Mouse (Mus musculus): ENCODE results near the gene Pde9a. TPM values are rescaled to one million over a fixed set of nuclear protein-coding genes. Genes with fewer than 3 reads are reported as not detected.
A peak's percentile ranks its signal among the peaks of the same experiment; 100 is the strongest.

Pde9a gene
- polyA plus RNA-seq, 1 experiment = 0.15 TPM

- no peak for TF ChIP-seq USF1 (IDR thresholded peaks at IDR 0.05; ENCODE audit: low read depth)
- no peak for TF ChIP-seq FOSL1 (IDR thresholded peaks at IDR 0.05; ENCODE audit: insufficient read depth, low read length, poor library complexity, severe bottlenecking)
- no peak for TF ChIP-seq MYOD1 (IDR thresholded peaks at IDR 0.05; ENCODE audit: control insufficient read depth, insufficient read length, low read depth)
- TF ChIP-seq CEBPB (IDR thresholded peaks at IDR 0.05; ENCODE audit: low read depth) = no peak
- no peak for TF ChIP-seq MAX (IDR thresholded peaks at IDR 0.05)
- TF ChIP-seq MYOG (IDR thresholded peaks at IDR 0.05; ENCODE audit: control insufficient read depth, extremely low read depth, insufficient read length) = no peak
- no peak for TF ChIP-seq CTCF (IDR thresholded peaks at IDR 0.05; ENCODE audit: control insufficient read depth, insufficient read depth, insufficient read length)
- peaks cover 13% of the 10 kb centered on the region for H3K27me3 ChIP-seq (ENCODE audit: control insufficient read depth, insufficient read depth, insufficient read length)
- H3K36me3 ChIP-seq (ENCODE audit: control insufficient read depth, insufficient read depth) = no peaks in the 10 kb centered on the region
- H3K79me3 ChIP-seq (ENCODE audit: low read depth) = no peaks in the 10 kb centered on the region
- no peak overlapping the region for H3ac ChIP-seq (ENCODE audit: control insufficient read depth, insufficient read length, low read depth)
- no peak overlapping the region for H3K4me3 ChIP-seq (ENCODE audit: insufficient read depth, poor library complexity, severe bottlenecking)
- H3K79me2 ChIP-seq (ENCODE audit: control insufficient read depth, insufficient read depth) = no peaks in the 10 kb centered on the region
These were observed 67.5 kb downstream of the Pde9a start for GRCm38 (mm10) chr17:31453476-31453875.

- no peaks in the 10 kb centered on the region for H3K36me3 ChIP-seq (ENCODE audit: control insufficient read depth, insufficient read depth)
- H3K27me3 ChIP-seq (ENCODE audit: control insufficient read depth, insufficient read depth, insufficient read length) = peaks cover 13% of the 10 kb centered on the region
- no peak overlapping the region for H3ac ChIP-seq (ENCODE audit: control insufficient read depth, insufficient read length, low read depth)
- H3K4me3 ChIP-seq (ENCODE audit: insufficient read depth, poor library complexity, severe bottlenecking) = no peak overlapping the region
- H3K79me2 ChIP-seq (ENCODE audit: control insufficient read depth, insufficient read depth) = no peaks in the 10 kb centered on the region
- no peaks in the 10 kb centered on the region for H3K79me3 ChIP-seq (ENCODE audit: low read depth)
- TF ChIP-seq CEBPB (IDR thresholded peaks at IDR 0.05; ENCODE audit: low read depth) (no peak), MAX (IDR thresholded peaks at IDR 0.05) (no peak), MYOG (IDR thresholded peaks at IDR 0.05; ENCODE audit: control insufficient read depth, extremely low read depth, insufficient read length) (no peak), FOSL1 (IDR thresholded peaks at IDR 0.05; ENCODE audit: insufficient read depth, low read length, poor library complexity, severe bottlenecking) (no peak), USF1 (IDR thresholded peaks at IDR 0.05; ENCODE audit: low read depth) (no peak), CTCF (IDR thresholded peaks at IDR 0.05; ENCODE audit: control insufficient read depth, insufficient read depth, insufficient read length) (no peak), MYOD1 (IDR thresholded peaks at IDR 0.05; ENCODE audit: control insufficient read depth, insufficient read length, low read depth) (no peak)
These were observed 68.0 kb downstream of the Pde9a start for GRCm38 (mm10) chr17:31454056-31454455.

GRCm38 (mm10) chr17:31456723-31457567, 70.9 kb downstream of the Pde9a start:
- H3K36me3 ChIP-seq (ENCODE audit: control insufficient read depth, insufficient read depth) = no peaks in the 10 kb centered on the region
- no peak overlapping the region for H3ac ChIP-seq (ENCODE audit: control insufficient read depth, insufficient read length, low read depth)
- peaks cover 18% of the 10 kb centered on the region for H3K27me3 ChIP-seq (ENCODE audit: control insufficient read depth, insufficient read depth, insufficient read length)
- H3K4me3 ChIP-seq (ENCODE audit: insufficient read depth, poor library complexity, severe bottlenecking) = no peak overlapping the region
- peak; percentile 92 for TF ChIP-seq USF1 (IDR thresholded peaks at IDR 0.05; ENCODE audit: low read depth)
- no peak for TF ChIP-seq MYOG (IDR thresholded peaks at IDR 0.05; ENCODE audit: control insufficient read depth, extremely low read depth, insufficient read length)
- H3K79me2 ChIP-seq (ENCODE audit: control insufficient read depth, insufficient read depth) = no peaks in the 10 kb centered on the region
- no peaks in the 10 kb centered on the region for H3K79me3 ChIP-seq (ENCODE audit: low read depth)

GRCm38 (mm10) chr17:31460416-31460815, 74.4 kb downstream of the Pde9a start:
- Histone ChIP-seq H3K4me3 (ENCODE audit: insufficient read depth, poor library complexity, severe bottlenecking) (no peak overlapping the region), H3K79me3 (ENCODE audit: low read depth) (no peaks in the 10 kb centered on the region), H3K79me2 (ENCODE audit: control insufficient read depth, insufficient read depth) (no peaks in the 10 kb centered on the region), H3K36me3 (ENCODE audit: control insufficient read depth, insufficient read depth) (no peaks in the 10 kb centered on the region), H3K27me3 (ENCODE audit: control insufficient read depth, insufficient read depth, insufficient read length) (peaks cover 18% of the 10 kb centered on the region), H3ac (ENCODE audit: control insufficient read depth, insufficient read length, low read depth) (no peak overlapping the region)
- TF ChIP-seq MYOD1 (IDR thresholded peaks at IDR 0.05; ENCODE audit: control insufficient read depth, insufficient read length, low read depth) = no peak
- no peak for TF ChIP-seq CTCF (IDR thresholded peaks at IDR 0.05; ENCODE audit: control insufficient read depth, insufficient read depth, insufficient read length)
- TF ChIP-seq MAX (IDR thresholded peaks at IDR 0.05) = no peak
- no peak for TF ChIP-seq CEBPB (IDR thresholded peaks at IDR 0.05; ENCODE audit: low read depth)
- TF ChIP-seq MYOG (IDR thresholded peaks at IDR 0.05; ENCODE audit: control insufficient read depth, extremely low read depth, insufficient read length) = no peak
- TF ChIP-seq USF1 (IDR thresholded peaks at IDR 0.05; ENCODE audit: low read depth) = no peak
- TF ChIP-seq FOSL1 (IDR thresholded peaks at IDR 0.05; ENCODE audit: insufficient read depth, low read length, poor library complexity, severe bottlenecking) = no peak

GRCm38 (mm10) chr17:31462506-31462905, 76.5 kb downstream of the Pde9a start:
- no peak overlapping the region for H3ac ChIP-seq (ENCODE audit: control insufficient read depth, insufficient read length, low read depth)
- no peaks in the 10 kb centered on the region for H3K79me2 ChIP-seq (ENCODE audit: control insufficient read depth, insufficient read depth)
- peaks cover 18% of the 10 kb centered on the region for H3K27me3 ChIP-seq (ENCODE audit: control insufficient read depth, insufficient read depth, insufficient read length)
- no peak overlapping the region for H3K4me3 ChIP-seq (ENCODE audit: insufficient read depth, poor library complexity, severe bottlenecking)
- TF ChIP-seq FOSL1 (IDR thresholded peaks at IDR 0.05; ENCODE audit: insufficient read depth, low read length, poor library complexity, severe bottlenecking) = no peak
- H3K79me3 ChIP-seq (ENCODE audit: low read depth) = no peaks in the 10 kb centered on the region
- H3K36me3 ChIP-seq (ENCODE audit: control insufficient read depth, insufficient read depth) = no peaks in the 10 kb centered on the region

- H3K4me3 ChIP-seq (ENCODE audit: insufficient read depth, poor library complexity, severe bottlenecking) = no peak overlapping the region
- TF ChIP-seq MAX (IDR thresholded peaks at IDR 0.05) (no peak), CEBPB (IDR thresholded peaks at IDR 0.05; ENCODE audit: low read depth) (no peak), MYOG (IDR thresholded peaks at IDR 0.05; ENCODE audit: control insufficient read depth, extremely low read depth, insufficient read length) (no peak), CTCF (IDR thresholded peaks at IDR 0.05; ENCODE audit: control insufficient read depth, insufficient read depth, insufficient read length) (no peak), USF1 (IDR thresholded peaks at IDR 0.05; ENCODE audit: low read depth) (no peak), FOSL1 (IDR thresholded peaks at IDR 0.05; ENCODE audit: insufficient read depth, low read length, poor library complexity, severe bottlenecking) (no peak), MYOD1 (IDR thresholded peaks at IDR 0.05; ENCODE audit: control insufficient read depth, insufficient read length, low read depth) (no peak)
- H3ac ChIP-seq (ENCODE audit: control insufficient read depth, insufficient read length, low read depth) = no peak overlapping the region
- no peaks in the 10 kb centered on the region for H3K79me3 ChIP-seq (ENCODE audit: low read depth)
- peaks cover 35% of the 10 kb centered on the region for H3K27me3 ChIP-seq (ENCODE audit: control insufficient read depth, insufficient read depth, insufficient read length)
- H3K79me2 ChIP-seq (ENCODE audit: control insufficient read depth, insufficient read depth) = no peaks in the 10 kb centered on the region
- no peaks in the 10 kb centered on the region for H3K36me3 ChIP-seq (ENCODE audit: control insufficient read depth, insufficient read depth)
These were observed 80.8 kb downstream of the Pde9a start for GRCm38 (mm10) chr17:31466854-31467253.
